Mouse (Mus musculus) hindbrain, postnatal 0 days (tissue): ENCODE measurements at regions not wholly inside any gene's neighbourhood (a gene's known extent, or its start where the extent isn't known, plus 50 kb on each side); places are given as distances from the start of the nearest gene placed in this dataset.

Source experiments
- ATAC-seq: fragments of 200-750 bp; cut with Nextera tagmentation; 2 replicates; pipeline ENCODE4 v1.8.0; 2017; ENCODE audit warnings: mild to moderate bottlenecking, moderate TSS enrichment, moderate library complexity
- DNase-seq: peaks from one replicate; pipeline ENCODE4 v3.0.0-alpha.2; 2015; ENCODE audit warnings: low spot score
- H3K27ac ChIP-seq: fragments of 300-500 bp; sonication (generic); 2 replicates; pipeline ENCODE4 v1.5.1; 2014; ENCODE audit warnings: mild to moderate bottlenecking
- H3K27me3 ChIP-seq: fragments of 300-500 bp; sonication (generic); 2 replicates; pipeline ENCODE4 v1.6.1; 2014; ENCODE audit warnings: low read length, mixed read lengths; ENCODE audit not compliant: insufficient read depth
- H3K36me3 ChIP-seq: fragments of 300-500 bp; sonication (generic); 2 replicates; pipeline ENCODE4 v1.6.1; 2014; ENCODE audit warnings: low read length, mixed read lengths; ENCODE audit not compliant: insufficient read depth
- H3K4me1 ChIP-seq: fragments of 300-500 bp; sonication (generic); 2 replicates; pipeline ENCODE4 v1.6.1; 2014; ENCODE audit warnings: antibody characterized with exemption, low read length, mixed read lengths; ENCODE audit not compliant: insufficient read depth
- H3K4me2 ChIP-seq: fragments of 300-500 bp; sonication (generic); 2 replicates; pipeline ENCODE4 v1.6.1; 2014; ENCODE audit warnings: low read depth, mild to moderate bottlenecking, low read length, moderate library complexity, mixed read lengths
- H3K4me3 ChIP-seq: fragments of 300-500 bp; sonication (generic); 2 replicates; pipeline ENCODE4 v1.5.1; 2014; ENCODE audit warnings: low read length
- H3K9ac ChIP-seq: fragments of 300-500 bp; sonication (generic); replicated peaks from 2 replicates; pipeline ENCODE4 v1.6.1; 2014; ENCODE audit warnings: mild to moderate bottlenecking, low read length, moderate library complexity, mixed read lengths
- H3K9me3 ChIP-seq: fragments of 300-500 bp; sonication (generic); 2 replicates; pipeline ENCODE4 v1.6.1; 2016; ENCODE audit warnings: low read length, mixed read lengths
- CTCF ChIP-seq: IDR thresholded peaks from 2 replicates; pipeline ENCODE4 v1.5.1; 2016; ENCODE audit warnings: antibody characterized with exemption, control low read depth, low read depth
- WGBS: fragments of 180-500 bp; shearing (Covaris S2); extraction: QIAGEN DNeasy Blood & Tissue Kit; methylation state at CpG from one replicate; pipeline ENCODE4 v1.1.7; 2014; 5-methylcytosine and 5-hydroxymethylcytosine counted together

GRCm38 (mm10) chr8:25463532-25463931 lies 639.4 kb upstream of the Adam5 start:
- Histone ChIP-seq H3K27me3 (no peaks in the 10 kb centered on the region), H3K9ac (no peak overlapping the region), H3K36me3 (no peaks in the 10 kb centered on the region), H3K4me2 (no peak overlapping the region), H3K4me1 (peaks cover 23% of the 10 kb centered on the region), H3K9me3 (no peaks in the 10 kb centered on the region), H3K4me3 (no peak overlapping the region), H3K27ac (no peak overlapping the region)
- DNase-seq (peak; percentile 83), ATAC-seq (no peak)
- TF ChIP-seq CTCF: no peak
- 20% methylated on average over 9 of the region's 9 CpGs for WGBS

- ATAC-seq (no peak), DNase-seq (no peak)
- Histone ChIP-seq H3K27me3 (no peaks in the 10 kb centered on the region), H3K27ac (0 out of 2 replicates have a peak overlapping the region, but pooled peaks have one; percentile 41), H3K4me2 (no peak overlapping the region), H3K4me1 (peaks cover 23% of the 10 kb centered on the region), H3K9me3 (no peaks in the 10 kb centered on the region), H3K36me3 (no peaks in the 10 kb centered on the region), H3K9ac (no peak overlapping the region), H3K4me3 (no peak overlapping the region)
- WGBS: 18% methylated on average over 4 of the region's 4 CpGs
- TF ChIP-seq CTCF: no peak
Observed at GRCm38 (mm10) chr8:25462492-25462891, 638.3 kb upstream of the Adam5 start.

DNA sequence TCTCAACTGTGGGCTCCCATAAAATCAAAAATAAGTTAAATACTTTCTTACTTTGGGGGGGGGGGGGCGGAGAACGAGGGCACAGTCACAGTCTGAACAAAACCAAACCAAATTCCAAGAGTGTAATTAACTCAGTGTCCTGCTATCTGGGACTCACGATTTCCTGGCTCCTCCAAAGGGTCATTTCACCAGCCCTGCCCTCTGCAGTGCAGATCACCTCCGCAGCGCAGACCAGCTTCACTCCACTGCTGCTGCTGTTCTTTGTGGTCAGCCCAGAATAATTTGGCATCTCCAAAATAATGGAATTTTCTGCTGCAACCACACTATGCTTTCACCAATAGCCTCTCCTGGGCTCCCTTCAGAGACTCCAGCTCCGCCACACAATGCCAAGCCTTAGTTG lies 631.5 kb upstream of the Adam5 start:
- H3K27me3 ChIP-seq: no peaks in the 10 kb centered on the region
- no peaks in the 10 kb centered on the region for H3K4me1 ChIP-seq
- H3K27ac ChIP-seq: no peak overlapping the region
- H3K9me3 ChIP-seq: no peaks in the 10 kb centered on the region
- no peak for TF ChIP-seq CTCF
- no peaks in the 10 kb centered on the region for H3K36me3 ChIP-seq
- H3K4me3 ChIP-seq: no peak overlapping the region
- DNase-seq (no peak), ATAC-seq (no peak)
- 76% methylated on average over 6 of the region's 6 CpGs for WGBS
- H3K9ac ChIP-seq: no peak overlapping the region
- H3K4me2 ChIP-seq: no peak overlapping the region

DNA sequence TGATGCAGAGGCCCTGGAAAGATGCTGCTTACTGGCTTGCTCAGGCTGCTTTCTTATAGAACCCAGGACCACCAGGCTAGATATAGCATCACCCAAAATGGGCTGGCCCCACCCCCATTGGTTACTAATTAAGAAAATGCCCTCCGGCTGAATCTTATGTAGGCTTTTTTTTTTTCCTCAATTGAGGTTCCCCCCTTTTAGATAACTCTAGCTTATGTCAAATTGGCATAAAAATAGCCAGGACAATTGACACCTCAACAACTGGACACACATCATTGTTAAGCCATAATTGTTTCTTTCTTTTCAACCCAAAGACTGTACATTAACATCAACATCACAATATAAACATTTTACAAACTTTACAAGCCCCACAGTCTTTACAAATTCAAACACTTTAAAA lies 630.8 kb upstream of the Adam5 start:
- no peak for TF ChIP-seq CTCF
- Histone ChIP-seq H3K9ac (no peak overlapping the region), H3K4me2 (no peak overlapping the region), H3K4me3 (no peak overlapping the region), H3K27ac (no peak overlapping the region), H3K4me1 (no peaks in the 10 kb centered on the region), H3K36me3 (no peaks in the 10 kb centered on the region), H3K9me3 (no peaks in the 10 kb centered on the region), H3K27me3 (no peaks in the 10 kb centered on the region)
- DNase-seq (no peak), ATAC-seq (no peak)
- 88% methylated on average over 1 of the region's 1 CpGs for WGBS

- Histone ChIP-seq H3K4me1 (no peaks in the 10 kb centered on the region), H3K4me3 (no peak overlapping the region), H3K27ac (no peak overlapping the region), H3K4me2 (no peak overlapping the region), H3K9ac (no peak overlapping the region), H3K27me3 (no peaks in the 10 kb centered on the region), H3K9me3 (no peaks in the 10 kb centered on the region), H3K36me3 (no peaks in the 10 kb centered on the region)
- WGBS: 96% methylated on average over 9 of the region's 9 CpGs
- ATAC-seq: no peak
- TF ChIP-seq CTCF: no peak
- no peak for DNase-seq
Observed at GRCm38 (mm10) chr8:25453826-25454225, 629.7 kb upstream of the Adam5 start.

- Histone ChIP-seq H3K36me3 (no peaks in the 10 kb centered on the region), H3K9me3 (no peaks in the 10 kb centered on the region), H3K27ac (no peak overlapping the region), H3K27me3 (no peaks in the 10 kb centered on the region), H3K4me1 (no peaks in the 10 kb centered on the region), H3K9ac (no peak overlapping the region), H3K4me2 (no peak overlapping the region), H3K4me3 (no peak overlapping the region)
- no peak for TF ChIP-seq CTCF
- ATAC-seq (no peak), DNase-seq (no peak)
Observed at GRCm38 (mm10) chr8:25450544-25450943, 626.4 kb upstream of the Adam5 start.

GRCm38 (mm10) chr8:25449590-25449989 lies 625.4 kb upstream of the Adam5 start:
- no peaks in the 10 kb centered on the region for H3K9me3 ChIP-seq
- 89% methylated on average over 4 of the region's 4 CpGs for WGBS
- no peak overlapping the region for H3K4me3 ChIP-seq
- H3K27me3 ChIP-seq: no peaks in the 10 kb centered on the region
- H3K9ac ChIP-seq: no peak overlapping the region
- no peaks in the 10 kb centered on the region for H3K36me3 ChIP-seq
- ATAC-seq (no peak), DNase-seq (no peak)
- no peak overlapping the region for H3K4me2 ChIP-seq
- no peak for TF ChIP-seq CTCF
- no peak overlapping the region for H3K27ac ChIP-seq
- no peaks in the 10 kb centered on the region for H3K4me1 ChIP-seq
